Mouse (Mus musculus) midbrain, embryonic 11.5 days (tissue): ENCODE measurements around the gene Bean1. TPM values are rescaled to one million over a fixed set of nuclear protein-coding genes. Genes with fewer than 3 reads are reported as not detected.

ENCODE experiments used
- ATAC-seq: fragments of 200-750 bp; cut with Nextera tagmentation; 2 replicates; pipeline ENCODE4 v1.8.0; 2017; ENCODE audit warnings: moderate TSS enrichment, moderate library complexity; ENCODE audit not compliant: low FRiP score
- DNase-seq: peaks from one replicate; pipeline ENCODE4 v3.0.0; 2015; ENCODE audit warnings: low spot score; ENCODE audit errors: missing footprints
- H3K27ac ChIP-seq: fragments of 300-500 bp; sonication (generic); 2 replicates; pipeline ENCODE4 v1.5.1; 2014; ENCODE audit warnings: low read depth, low read length
- H3K27me3 ChIP-seq: fragments of 300-500 bp; sonication (generic); 2 replicates; pipeline ENCODE4 v1.6.1; 2014; ENCODE audit warnings: mild to moderate bottlenecking, low read length, moderate library complexity, mixed read lengths; ENCODE audit not compliant: control insufficient read depth, insufficient read depth
- H3K36me3 ChIP-seq: fragments of 300-500 bp; sonication (generic); 2 replicates; pipeline ENCODE4 v1.6.1; 2014; ENCODE audit warnings: mild to moderate bottlenecking, low read length, moderate library complexity, mixed read lengths; ENCODE audit not compliant: control insufficient read depth, insufficient read depth
- H3K4me1 ChIP-seq: fragments of 300-500 bp; sonication (generic); 2 replicates; pipeline ENCODE4 v1.6.1; 2014; ENCODE audit warnings: low read length; ENCODE audit not compliant: control insufficient read depth, insufficient read depth
- H3K4me2 ChIP-seq: fragments of 300-500 bp; sonication (generic); 2 replicates; pipeline ENCODE4 v1.6.1; 2014; ENCODE audit warnings: mild to moderate bottlenecking, moderate library complexity
- H3K4me3 ChIP-seq: fragments of 300-500 bp; sonication (generic); 2 replicates; pipeline ENCODE4 v1.5.1; 2014; ENCODE audit warnings: low read depth, low read length
- H3K9ac ChIP-seq: fragments of 300-500 bp; sonication (generic); 2 replicates; pipeline ENCODE4 v1.6.1; 2014; ENCODE audit warnings: low read length
- H3K9me3 ChIP-seq: fragments of 300-500 bp; sonication (generic); 2 replicates; pipeline ENCODE4 v1.6.1; 2016; ENCODE audit warnings: low read length; ENCODE audit not compliant: control insufficient read depth
- WGBS: fragments of 180-500 bp; shearing (Covaris S2); extraction: QIAGEN DNeasy Blood & Tissue Kit; methylation state at CpG from one replicate; pipeline ENCODE4 v1.1.7; 2014; 5-methylcytosine and 5-hydroxymethylcytosine counted together
- polyA plus RNA-seq: library from polyadenylated mRNA; unstranded; fragments of >200 nt; fragmentation: Nextera tagmentation; extraction: Ambion mirVana; gene quantifications from 2 replicates; pipeline ENCODE4 v1.2.1, GENCODE M21; 2014

The Bean1 gene
- polyA plus RNA-seq, 1 experiment from 2014 or later, result 0.66 TPM

- Histone ChIP-seq H3K9me3 (no peaks in the 10 kb centered on the region), H3K36me3 (no peaks in the 10 kb centered on the region), H3K4me2 (no peak overlapping the region), H3K9ac (no peak overlapping the region), H3K27me3 (no peaks in the 10 kb centered on the region), H3K4me1 (peaks cover 2% of the 10 kb centered on the region; the same call in 1 of the 2 replicates), H3K27ac (no peak overlapping the region), H3K4me3 (no peak overlapping the region)
- DNase-seq (peak; percentile 89), ATAC-seq (peak; percentile 36; the same call in 1 of the 2 replicates)
- WGBS, result 31% methylated on average over 11 of the region's 11 CpGs
Measured at GRCm38 (mm10) chr8:104219079-104219478, 48.8 kb downstream of the Bean1 start.

- H3K4me1 ChIP-seq, result peaks cover 2% of the 10 kb centered on the region; the same call in 1 of the 2 replicates
- H3K36me3 ChIP-seq, result no peaks in the 10 kb centered on the region
- H3K9ac ChIP-seq, result no peak overlapping the region
- 43% methylated on average over 5 of the region's 5 CpGs for WGBS
- no peaks in the 10 kb centered on the region for H3K27me3 ChIP-seq
- DNase-seq (peak; percentile 95), ATAC-seq (peak; percentile 57; the same call in 1 of the 2 replicates)
- no peaks in the 10 kb centered on the region; the same call in 1 of the 2 replicates for H3K9me3 ChIP-seq
- H3K4me3 ChIP-seq, result no peak overlapping the region
- no peak overlapping the region for H3K4me2 ChIP-seq
- H3K27ac ChIP-seq, result no peak overlapping the region
Measured at GRCm38 (mm10) chr8:104219806-104220205, 49.6 kb downstream of the Bean1 start.

- DNase-seq, result no peak
- Histone ChIP-seq H3K9me3 (no peaks in the 10 kb centered on the region; the same call in 1 of the 2 replicates), H3K27ac (no peak overlapping the region), H3K9ac (no peak overlapping the region), H3K27me3 (no peaks in the 10 kb centered on the region), H3K4me2 (no peak overlapping the region), H3K4me3 (no peak overlapping the region), H3K36me3 (peaks cover 9% of the 10 kb centered on the region), H3K4me1 (peaks cover under 1% of the 10 kb centered on the region; the same call in 1 of the 2 replicates)
- ATAC-seq, result no peak
- WGBS, result 89% methylated on average over 5 of the region's 5 CpGs
Measured at GRCm38 (mm10) chr8:104227048-104227447, 56.8 kb downstream of the Bean1 start.

GRCm38 (mm10) chr8:104230377-104230776 is 60.1 kb downstream of the Bean1 start:
- Histone ChIP-seq H3K27me3 (no peaks in the 10 kb centered on the region), H3K36me3 (peaks cover 9% of the 10 kb centered on the region), H3K9me3 (no peaks in the 10 kb centered on the region), H3K4me1 (no peaks in the 10 kb centered on the region), H3K9ac (no peak overlapping the region), H3K4me3 (no peak overlapping the region), H3K4me2 (no peak overlapping the region), H3K27ac (no peak overlapping the region)
- DNase-seq (peak; percentile 75), ATAC-seq (no peak)
- WGBS, result 90% methylated on average over 9 of the region's 9 CpGs

- DNase-seq (peak; percentile 51), ATAC-seq (no peak)
- H3K9me3 ChIP-seq, result no peaks in the 10 kb centered on the region
- H3K27me3 ChIP-seq, result no peaks in the 10 kb centered on the region
- no peak overlapping the region for H3K9ac ChIP-seq
- peaks cover 5% of the 10 kb centered on the region for H3K36me3 ChIP-seq
- H3K4me1 ChIP-seq, result no peaks in the 10 kb centered on the region
- no peak overlapping the region for H3K4me3 ChIP-seq
- H3K27ac ChIP-seq, result no peak overlapping the region
- H3K4me2 ChIP-seq, result no peak overlapping the region
- WGBS, result 91% methylated on average over 4 of the region's 4 CpGs
Measured at GRCm38 (mm10) chr8:104232039-104232438, 61.8 kb downstream of the Bean1 start.

GRCm38 (mm10) chr8:104232919-104233318 is 62.7 kb downstream of the Bean1 start:
- DNase-seq (no peak), ATAC-seq (no peak)
- no peak overlapping the region for H3K4me3 ChIP-seq
- H3K4me1 ChIP-seq, result no peaks in the 10 kb centered on the region
- H3K9me3 ChIP-seq, result no peaks in the 10 kb centered on the region
- no peak overlapping the region for H3K27ac ChIP-seq
- 94% methylated on average over 5 of the region's 5 CpGs for WGBS
- H3K4me2 ChIP-seq, result no peak overlapping the region
- H3K9ac ChIP-seq, result no peak overlapping the region
- H3K36me3 ChIP-seq, result peaks cover 5% of the 10 kb centered on the region
- no peaks in the 10 kb centered on the region for H3K27me3 ChIP-seq

GRCm38 (mm10) chr8:104234573-104234972 is 64.3 kb downstream of the Bean1 start:
- Histone ChIP-seq H3K4me1 (no peaks in the 10 kb centered on the region), H3K27ac (no peak overlapping the region), H3K4me3 (no peak overlapping the region), H3K36me3 (peaks cover 10% of the 10 kb centered on the region), H3K4me2 (no peak overlapping the region), H3K9ac (no peak overlapping the region), H3K27me3 (no peaks in the 10 kb centered on the region), H3K9me3 (no peaks in the 10 kb centered on the region)
- 43% methylated on average over 6 of the region's 6 CpGs for WGBS
- ATAC-seq (peak; percentile 72; the same call in 1 of the 2 replicates), DNase-seq (peak; percentile 47)

GRCm38 (mm10) chr8:104239418-104239861 is 69.2 kb downstream of the Bean1 start:
- H3K4me1 ChIP-seq, result no peaks in the 10 kb centered on the region
- peaks cover 10% of the 10 kb centered on the region for H3K36me3 ChIP-seq
- no peaks in the 10 kb centered on the region for H3K9me3 ChIP-seq
- H3K27me3 ChIP-seq, result no peaks in the 10 kb centered on the region
- no peak overlapping the region for H3K4me3 ChIP-seq
- H3K27ac ChIP-seq, result no peak overlapping the region
- WGBS, result 88% methylated on average over 10 of the region's 10 CpGs
- DNase-seq (peak; percentile 44), ATAC-seq (no peak)
- H3K9ac ChIP-seq, result no peak overlapping the region
- H3K4me2 ChIP-seq, result no peak overlapping the region

- H3K27me3 ChIP-seq, result no peaks in the 10 kb centered on the region
- H3K4me2 ChIP-seq, result no peak overlapping the region
- H3K4me1 ChIP-seq, result no peaks in the 10 kb centered on the region
- H3K9me3 ChIP-seq, result no peaks in the 10 kb centered on the region
- peaks cover 13% of the 10 kb centered on the region for H3K36me3 ChIP-seq
- no peak overlapping the region for H3K9ac ChIP-seq
- WGBS, result 88% methylated on average over 12 of the region's 12 CpGs
- H3K27ac ChIP-seq, result no peak overlapping the region
- H3K4me3 ChIP-seq, result no peak overlapping the region
- ATAC-seq (no peak), DNase-seq (peak; percentile 56)
Measured at GRCm38 (mm10) chr8:104242038-104242644, 71.9 kb downstream of the Bean1 start.
